Mouse (Mus musculus) right cerebral cortex, postnatal 14 days (tissue): Measurements from ENCODE around the gene Gm5129.
"Not testable (repeated sequence)": the region's sequence is repeated elsewhere in the genome, so short reads cannot be mapped to it uniquely, and the experiment has no call there.

Experiments used
- DNase-seq: peaks from one replicate; pipeline ENCODE4 v3.0.0; 2022

Gm5129 gene

GRCm38 (mm10) chr5:29735557-29736061 is at the start of gene Gm5129, which contains the start of gene Dnajb6:
Gene Gm5129, minus strand, starts transcription at chr5:29735936.
Gene Dnajb6, plus strand, starts transcription at chr5:29735688.
- peak; percentile 98 for DNase-seq

- DNase-seq: not testable (repeated sequence)
These were observed 49.2 kb upstream of the Gm5129 start for GRCm38 (mm10) chr5:29784906-29785305.

- DNase-seq: no peak
These were observed 46.5 kb upstream of the Gm5129 start for GRCm38 (mm10) chr5:29782261-29782660.

- not testable (repeated sequence) for DNase-seq
These were observed 44.0 kb upstream of the Gm5129 start for GRCm38 (mm10) chr5:29779733-29780132.

- no peak for DNase-seq
These were observed 42.3 kb upstream of the Gm5129 start for GRCm38 (mm10) chr5:29778029-29778428.

GRCm38 (mm10) chr5:29775437-29775836 is 39.7 kb upstream of the Gm5129 start:
- DNase-seq: peak; percentile 24

- DNase-seq: no peak
These were observed 37.9 kb upstream of the Gm5129 start for GRCm38 (mm10) chr5:29773460-29774150.

GRCm38 (mm10) chr5:29772651-29773330 is 37.1 kb upstream of the Gm5129 start:
- no peak for DNase-seq

GRCm38 (mm10) chr5:29772038-29772437 is 36.3 kb upstream of the Gm5129 start:
- no peak for DNase-seq

- DNase-seq: no peak
These were observed 35.2 kb upstream of the Gm5129 start for GRCm38 (mm10) chr5:29770935-29771334.

- DNase-seq: no peak
These were observed 23.6 kb upstream of the Gm5129 start for GRCm38 (mm10) chr5:29759318-29759717.

GRCm38 (mm10) chr5:29752894-29753293 is 17.2 kb upstream of the Gm5129 start:
- no peak for DNase-seq

- DNase-seq: no peak
These were observed 15.6 kb upstream of the Gm5129 start for GRCm38 (mm10) chr5:29751306-29751705.

GRCm38 (mm10) chr5:29747661-29748060 is 11.9 kb upstream of the Gm5129 start:
- no peak for DNase-seq

GRCm38 (mm10) chr5:29741093-29741492 is 5.4 kb upstream of the Gm5129 start:
- no peak for DNase-seq

- no peak for DNase-seq
These were observed 4.9 kb upstream of the Gm5129 start for GRCm38 (mm10) chr5:29740651-29741050.

- no peak for DNase-seq
These were observed 2.3 kb upstream of the Gm5129 start for GRCm38 (mm10) chr5:29738076-29738475.

GRCm38 (mm10) chr5:29737471-29737870 is 1.7 kb upstream of the Gm5129 start:
- DNase-seq: no peak

GRCm38 (mm10) chr5:29736942-29737341 is 1.2 kb upstream of the Gm5129 start:
- no peak for DNase-seq

GRCm38 (mm10) chr5:29736073-29736900 is 551 bp upstream of the Gm5129 start:
- peak; percentile 49 for DNase-seq

- DNase-seq: no peak
These were observed 765 bp downstream of the Gm5129 start for GRCm38 (mm10) chr5:29734831-29735510.

- not testable (repeated sequence) for DNase-seq
These were observed 9.7 kb downstream of the Gm5129 start for GRCm38 (mm10) chr5:29726070-29726469.

GRCm38 (mm10) chr5:29725369-29725768 is 10.4 kb downstream of the Gm5129 start:
- no peak for DNase-seq
